Mouse (Mus musculus): ENCODE data around the gene Atp2a3.

Gene Atp2a3

GRCm38 (mm10) chr11:72961072-72961980 lies at the start of gene Atp2a3:
Atp2a3 (plus strand) TSS chr11:72961169.
- DNase-seq (ENCODE audit: low spot score): no peak

- DNase-seq (ENCODE audit: low spot score): no peak
Measured at GRCm38 (mm10) chr11:72917299-72917996, 43.5 kb upstream of the Atp2a3 start.

- no peak for DNase-seq (ENCODE audit: low spot score)
Measured at GRCm38 (mm10) chr11:72923116-72923515, 37.9 kb upstream of the Atp2a3 start.

GRCm38 (mm10) chr11:72924458-72924857 lies 36.5 kb upstream of the Atp2a3 start:
- peak; percentile 30 for DNase-seq (ENCODE audit: low spot score)

GRCm38 (mm10) chr11:72925067-72925466 lies 35.9 kb upstream of the Atp2a3 start:
- DNase-seq (ENCODE audit: low spot score): no peak

GRCm38 (mm10) chr11:72926226-72926890 lies 34.6 kb upstream of the Atp2a3 start:
- DNase-seq (ENCODE audit: low spot score): peak; percentile 41

GRCm38 (mm10) chr11:72928516-72928915 lies 32.5 kb upstream of the Atp2a3 start:
- no peak for DNase-seq (ENCODE audit: low spot score)

GRCm38 (mm10) chr11:72940208-72941143 lies 20.5 kb upstream of the Atp2a3 start:
- DNase-seq (ENCODE audit: low spot score): no peak

- DNase-seq (ENCODE audit: low spot score): no peak
Measured at GRCm38 (mm10) chr11:72944996-72945793, 15.8 kb upstream of the Atp2a3 start.

- peak; percentile 62 for DNase-seq (ENCODE audit: low spot score)
Measured at GRCm38 (mm10) chr11:72945875-72946559, 15.0 kb upstream of the Atp2a3 start.

GRCm38 (mm10) chr11:72946560-72947119 lies 14.3 kb upstream of the Atp2a3 start:
- no peak for DNase-seq (ENCODE audit: low spot score)

- DNase-seq (ENCODE audit: low spot score): no peak
Measured at GRCm38 (mm10) chr11:72947840-72948239, 13.1 kb upstream of the Atp2a3 start.

- no peak for DNase-seq (ENCODE audit: low spot score)
Measured at GRCm38 (mm10) chr11:72948254-72948653, 12.7 kb upstream of the Atp2a3 start.

- DNase-seq (ENCODE audit: low spot score): no peak
Measured at GRCm38 (mm10) chr11:72951137-72952000, 9.6 kb upstream of the Atp2a3 start.

- DNase-seq (ENCODE audit: low spot score): no peak
Measured at GRCm38 (mm10) chr11:72952226-72952625, 8.7 kb upstream of the Atp2a3 start.

GRCm38 (mm10) chr11:72952697-72953096 lies 8.3 kb upstream of the Atp2a3 start:
- DNase-seq (ENCODE audit: low spot score): no peak

- no peak for DNase-seq (ENCODE audit: low spot score)
Measured at GRCm38 (mm10) chr11:72953116-72953439, 7.9 kb upstream of the Atp2a3 start.

GRCm38 (mm10) chr11:72953440-72954151 lies 7.4 kb upstream of the Atp2a3 start:
- DNase-seq (ENCODE audit: low spot score): no peak
